Mouse (Mus musculus) midbrain, embryonic 15.5 days (tissue): Measurements from ENCODE around the gene Tex28. TPM values are rescaled to one million over a fixed set of nuclear protein-coding genes. Genes with fewer than 3 reads are reported as not detected.

ENCODE experiments used
- polyA plus RNA-seq: library from polyadenylated mRNA; unstranded; fragments of >200 nt; fragmentation: Nextera tagmentation; extraction: Ambion mirVana; gene quantifications from 2 replicates; pipeline ENCODE4 v1.2.1, GENCODE M21; 2015

Tex28 gene
- polyA plus RNA-seq, 1 experiment from 2014 or later, result not detected

Other genes starting within 250 kb of the Tex28 start
- 4.0 and 4.6 TPM in 2 replicates for gene Arhgap4, start 246.0 kb downstream of the Tex28 start, polyA plus RNA-seq
- 84.8 and 86.9 TPM in 2 replicates for gene Naa10, start 245.9 kb downstream of the Tex28 start, polyA plus RNA-seq
- 10.9 and 11.1 TPM in 2 replicates for gene Renbp, start 237.0 kb downstream of the Tex28 start, polyA plus RNA-seq
- gene Hcfc1, start 201.5 kb downstream of the Tex28 start, polyA plus RNA-seq, result 52.6 and 54.0 TPM in 2 replicates
- gene Irak1, start 143.9 kb downstream of the Tex28 start, polyA plus RNA-seq, result 44.0 and 48.7 TPM in 2 replicates
- gene Opn1mw, start 40.4 kb downstream of the Tex28 start, polyA plus RNA-seq, result not detected in 2 replicates
- gene Mecp2, start 32.5 kb downstream of the Tex28 start, polyA plus RNA-seq, result 15.7 and 17.0 TPM in 2 replicates
- gene Tktl1, start 9.4 kb upstream of the Tex28 start, polyA plus RNA-seq, result 0.06 and 0.11 TPM in 2 replicates
- gene Flna, start 82.0 kb upstream of the Tex28 start, polyA plus RNA-seq, result 92.6 and 96.4 TPM in 2 replicates
- 16.0 and 17.7 TPM in 2 replicates for gene Emd, start 86.8 kb upstream of the Tex28 start, polyA plus RNA-seq
- 402 and 414 TPM in 2 replicates for gene Rpl10, start 103.0 kb upstream of the Tex28 start, polyA plus RNA-seq
- 86.8 and 90.3 TPM in 2 replicates for gene Taz, start 114.1 kb upstream of the Tex28 start, polyA plus RNA-seq
- gene Dnase1l1, start 114.5 kb upstream of the Tex28 start, polyA plus RNA-seq, result 2.9 and 5.2 TPM in 2 replicates
- gene Atp6ap1, start 129.3 kb upstream of the Tex28 start, polyA plus RNA-seq, result 308 and 309 TPM in 2 replicates
- 1,073 and 1,116 TPM in 2 replicates for gene Gdi1, start 137.2 kb upstream of the Tex28 start, polyA plus RNA-seq
- gene Fam50a, start 145.2 kb upstream of the Tex28 start, polyA plus RNA-seq, result 59.9 and 62.2 TPM in 2 replicates
- 64.4 and 75.0 TPM in 2 replicates for gene Plxna3, start 161.2 kb upstream of the Tex28 start, polyA plus RNA-seq
- 59.8 and 62.3 TPM in 2 replicates for gene Lage3, start 185.8 kb upstream of the Tex28 start, polyA plus RNA-seq
- 67.1 and 71.1 TPM in 2 replicates for gene Ubl4a, start 205.4 kb upstream of the Tex28 start, polyA plus RNA-seq
- 9.9 and 10.5 TPM in 2 replicates for gene Slc10a3, start 205.5 kb upstream of the Tex28 start, polyA plus RNA-seq
- 36.2 and 38.3 TPM in 2 replicates for gene Fam3a, start 225.4 kb upstream of the Tex28 start, polyA plus RNA-seq
- gene Ikbkg, start 225.5 kb upstream of the Tex28 start, polyA plus RNA-seq, result 15.2 and 16.0 TPM in 2 replicates